Mouse (Mus musculus) lung, adult 2 months (tissue): ENCODE data around the gene Kank1.

ENCODE experiments used
- CTCF ChIP-seq: fragments of 200-500 bp; IDR thresholded peaks from 2 replicates; pipeline ENCODE4 v1.5.1; 2011; ENCODE audit warnings: mild to moderate bottlenecking, low read length, control low read depth; ENCODE audit not compliant: insufficient read depth
- POLR2A ChIP-seq: fragments of 200-500 bp; IDR thresholded peaks from 2 replicates; pipeline ENCODE4 v1.6.1; 2011; ENCODE audit warnings: low read depth, mild to moderate bottlenecking, control low read depth, low read length, borderline replicate concordance; ENCODE audit errors: extremely low read depth

GRCm38 (mm10) chr19:25386679-25387470 is 150.1 kb downstream of the Kank1 start:
- no peak for TF ChIP-seq CTCF
- TF ChIP-seq POLR2A: no peak
